Mouse (Mus musculus) embryonic facial prominence, embryonic 15.5 days (tissue): ENCODE data around the gene Mfap5. TPM values are rescaled to one million over a fixed set of nuclear protein-coding genes. Genes with fewer than 3 reads are reported as not detected.
"Not testable (repeated sequence)": the region's sequence is repeated elsewhere in the genome, so short reads cannot be mapped to it uniquely, and the experiment has no call there.

Experiments used
- ATAC-seq: fragments of 200-750 bp; cut with Nextera tagmentation; 2 replicates; pipeline ENCODE4 v1.8.0; 2017; ENCODE audit warnings: low read depth, moderate TSS enrichment; ENCODE audit not compliant: insufficient number of reproducible peaks, low FRiP score, low TSS enrichment
- H3K27ac ChIP-seq: fragments of 300-500 bp; sonication (generic); replicated peaks from 2 replicates; pipeline ENCODE4 v1.5.1; 2015; ENCODE audit warnings: mild to moderate bottlenecking, inconsistent platforms
- H3K27me3 ChIP-seq: fragments of 300-500 bp; sonication (generic); 2 replicates; pipeline ENCODE4 v1.6.1; 2015; ENCODE audit warnings: inconsistent platforms
- H3K36me3 ChIP-seq: fragments of 300-500 bp; sonication (generic); 2 replicates; pipeline ENCODE4 v1.6.1; 2015; ENCODE audit warnings: mild to moderate bottlenecking, inconsistent platforms
- H3K4me1 ChIP-seq: fragments of 300-500 bp; sonication (generic); 2 replicates; pipeline ENCODE4 v1.6.1; 2015; ENCODE audit warnings: inconsistent platforms
- H3K4me2 ChIP-seq: fragments of 300-500 bp; sonication (generic); replicated peaks from 2 replicates; pipeline ENCODE4 v1.6.1; 2015; ENCODE audit warnings: mild to moderate bottlenecking, inconsistent platforms
- H3K4me3 ChIP-seq: fragments of 300-500 bp; sonication (generic); replicated peaks from 2 replicates; pipeline ENCODE4 v1.5.1; 2015; ENCODE audit warnings: mild to moderate bottlenecking, inconsistent platforms
- H3K9ac ChIP-seq: fragments of 300-500 bp; sonication (generic); 2 replicates; pipeline ENCODE4 v1.6.1; 2015; ENCODE audit warnings: inconsistent platforms
- H3K9me3 ChIP-seq: fragments of 300-500 bp; sonication (generic); replicated peaks from 2 replicates; pipeline ENCODE4 v1.6.1; 2016; ENCODE audit warnings: inconsistent platforms
- WGBS: fragments of 180-500 bp; shearing (Covaris S2); methylation state at CpG from one replicate; pipeline ENCODE4 v1.1.7; 2015; 5-methylcytosine and 5-hydroxymethylcytosine counted together
- polyA plus RNA-seq: library from polyadenylated mRNA; unstranded; fragments of >200 nt; fragmentation: Nextera tagmentation; extraction: Ambion mirVana; gene quantifications from 2 replicates; pipeline ENCODE4 v1.2.1, GENCODE M21; 2015

Mfap5 gene
- polyA plus RNA-seq, 1 experiment from 2014 or later, result 25.7 TPM

DNA sequence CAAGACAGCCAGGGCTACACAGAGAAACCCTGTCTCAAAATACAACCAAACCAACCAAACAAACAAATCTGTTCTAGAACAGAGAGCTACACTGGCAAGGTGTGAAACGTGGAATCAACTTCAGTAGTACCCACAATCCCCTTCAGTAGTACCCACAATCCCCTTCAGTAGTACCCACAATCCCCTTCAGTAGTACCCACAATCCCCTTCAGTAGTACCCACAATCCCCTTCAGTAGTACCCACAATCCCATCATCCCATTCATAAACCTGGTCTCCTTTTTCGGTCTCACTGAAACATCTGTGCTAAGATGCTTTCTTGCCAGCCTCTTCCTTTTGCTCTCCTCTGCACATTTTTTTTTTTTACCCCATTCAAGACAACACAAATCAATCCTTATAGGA is 10.1 kb downstream of the Mfap5 start:
- not testable (repeated sequence) for H3K9me3 ChIP-seq, H3K4me3 ChIP-seq, H3K4me2 ChIP-seq, H3K4me1 ChIP-seq, H3K36me3 ChIP-seq, ATAC-seq, H3K27me3 ChIP-seq, H3K9ac ChIP-seq, H3K27ac ChIP-seq
- 80% methylated on average over 2 of the region's 2 CpGs for WGBS

DNA sequence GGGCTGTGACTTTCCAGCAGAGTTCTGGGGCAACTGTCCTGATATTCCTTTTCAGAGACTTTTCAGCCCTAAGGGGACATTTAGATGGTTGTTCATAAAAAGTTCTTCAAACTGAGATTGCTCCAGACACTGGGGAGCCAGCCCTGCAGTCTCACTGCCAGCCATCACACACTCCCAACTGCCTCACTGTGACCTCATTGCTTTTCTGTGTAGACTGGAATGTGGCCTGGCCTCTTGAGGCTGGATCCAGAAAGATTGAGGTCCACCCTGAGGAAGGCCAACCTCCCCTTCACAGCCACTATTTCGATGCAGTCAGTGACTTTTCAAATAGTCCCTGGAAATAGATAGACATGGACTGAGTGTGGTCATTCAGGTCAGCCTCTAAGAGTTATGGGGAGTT is 12.0 kb downstream of the Mfap5 start:
- no peak overlapping the region for H3K4me3 ChIP-seq
- no peak overlapping the region for H3K27ac ChIP-seq
- 69% methylated on average over 1 of the region's 1 CpGs for WGBS
- no peaks in the 10 kb centered on the region for H3K9me3 ChIP-seq
- no peak overlapping the region for H3K4me2 ChIP-seq
- no peaks in the 10 kb centered on the region for H3K27me3 ChIP-seq
- ATAC-seq, result no peak
- peaks cover 3% of the 10 kb centered on the region; the same call in 1 of the 2 replicates for H3K4me1 ChIP-seq
- no peak overlapping the region for H3K9ac ChIP-seq
- H3K36me3 ChIP-seq, result no peaks in the 10 kb centered on the region

DNA sequence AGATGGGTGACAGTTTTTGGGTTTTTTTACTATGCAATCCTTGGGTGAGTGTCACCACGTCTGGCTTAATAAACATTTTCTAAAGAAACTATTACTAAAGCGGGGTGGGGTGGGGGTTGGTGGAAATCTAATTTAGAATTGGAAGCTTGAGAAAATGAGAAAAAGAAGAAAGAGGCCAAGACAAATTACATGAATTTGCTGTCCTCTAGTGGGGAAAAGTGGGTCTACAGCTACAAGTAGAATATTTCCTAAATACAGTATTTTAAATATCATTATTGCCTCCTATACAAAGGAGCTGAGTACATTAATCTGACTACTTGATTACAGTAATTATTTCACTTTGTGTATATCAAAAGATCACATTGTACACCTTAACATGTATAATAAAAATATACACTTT is 13.7 kb downstream of the Mfap5 start:
- Histone ChIP-seq H3K36me3 (no peaks in the 10 kb centered on the region), H3K4me1 (peaks cover 3% of the 10 kb centered on the region; the same call in 1 of the 2 replicates), H3K27ac (no peak overlapping the region), H3K9ac (no peak overlapping the region), H3K9me3 (no peaks in the 10 kb centered on the region), H3K4me3 (no peak overlapping the region), H3K27me3 (no peaks in the 10 kb centered on the region), H3K4me2 (no peak overlapping the region)
- no peak for ATAC-seq
- WGBS, result 25% methylated on average over 2 of the region's 2 CpGs

DNA sequence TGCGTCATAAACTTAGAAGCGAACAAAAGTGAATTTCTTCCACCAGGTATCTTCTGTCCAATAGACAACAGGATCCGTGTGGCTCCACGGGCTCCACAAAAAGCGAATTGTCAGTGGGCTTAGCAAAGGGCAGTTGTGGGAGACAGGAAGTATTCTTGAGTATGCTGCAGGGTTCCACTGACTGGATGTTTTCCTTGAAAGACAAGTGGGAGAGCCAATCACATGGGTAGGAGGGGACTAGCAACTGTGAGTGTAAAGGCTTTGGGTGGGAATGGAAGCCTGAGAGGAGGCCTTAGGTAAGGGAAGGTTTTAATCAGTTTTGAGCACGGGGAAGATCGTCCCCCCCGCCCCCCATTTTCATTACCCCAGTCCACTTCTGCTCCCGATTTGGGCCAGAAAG is 16.9 kb downstream of the Mfap5 start:
- no peak overlapping the region for H3K9ac ChIP-seq
- no peak overlapping the region for H3K4me3 ChIP-seq
- no peak overlapping the region for H3K4me2 ChIP-seq
- H3K36me3 ChIP-seq, result no peaks in the 10 kb centered on the region
- no peaks in the 10 kb centered on the region for H3K27me3 ChIP-seq
- no peaks in the 10 kb centered on the region for H3K9me3 ChIP-seq
- peaks cover 3% of the 10 kb centered on the region; the same call in 1 of the 2 replicates for H3K4me1 ChIP-seq
- ATAC-seq, result peak; percentile 60; the same call in 1 of the 2 replicates
- H3K27ac ChIP-seq, result no peak overlapping the region
- WGBS, result 57% methylated on average over 9 of the region's 9 CpGs

DNA sequence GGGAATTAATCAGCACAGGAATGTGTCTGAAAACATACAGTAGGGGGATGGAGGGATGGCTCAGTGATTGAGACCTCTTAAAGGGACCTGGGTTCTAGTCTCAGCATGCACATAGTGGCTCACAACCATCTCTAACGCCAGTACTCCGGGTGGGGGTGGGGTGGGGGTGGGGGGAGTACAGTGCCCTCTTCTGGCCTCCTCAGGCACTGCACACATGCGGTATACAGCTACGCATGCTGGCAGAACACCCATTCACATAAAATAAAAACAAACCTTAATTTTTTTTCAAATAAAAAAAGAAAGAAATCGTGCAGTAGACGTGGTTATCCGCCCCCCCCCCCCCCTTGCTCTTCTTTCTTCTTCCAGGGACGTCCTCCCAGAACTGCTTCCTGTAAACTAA is 17.6 kb downstream of the Mfap5 start:
- Histone ChIP-seq H3K36me3 (no peaks in the 10 kb centered on the region), H3K27me3 (no peaks in the 10 kb centered on the region), H3K4me1 (peaks cover 3% of the 10 kb centered on the region; the same call in 1 of the 2 replicates), H3K9ac (no peak overlapping the region), H3K4me2 (no peak overlapping the region), H3K4me3 (no peak overlapping the region), H3K27ac (no peak overlapping the region), H3K9me3 (no peaks in the 10 kb centered on the region)
- WGBS, result 87% methylated on average over 8 of the region's 8 CpGs
- ATAC-seq, result no peak

DNA sequence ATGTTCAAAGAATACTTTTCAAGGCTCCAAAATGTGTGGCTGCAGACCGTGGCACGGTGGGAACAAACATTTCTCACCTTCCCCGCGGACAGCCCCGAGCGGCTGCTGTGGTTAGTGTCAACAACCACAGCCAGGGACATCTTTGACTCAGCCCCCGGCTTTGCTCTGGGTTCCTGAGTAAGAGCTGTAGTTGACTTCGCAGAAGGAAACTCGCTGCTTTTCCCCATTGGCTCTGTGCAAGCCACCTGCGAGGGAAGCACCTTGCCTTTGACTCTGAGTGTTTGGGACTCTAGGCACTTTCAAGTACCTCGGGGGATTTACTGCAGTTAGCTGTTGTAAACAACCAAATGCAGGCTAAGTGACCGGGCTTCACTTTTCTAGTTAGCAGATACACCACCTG is 22.0 kb downstream of the Mfap5 start:
- Histone ChIP-seq H3K27me3 (no peaks in the 10 kb centered on the region), H3K9me3 (no peaks in the 10 kb centered on the region), H3K4me1 (no peaks in the 10 kb centered on the region), H3K36me3 (no peaks in the 10 kb centered on the region), H3K9ac (no peak overlapping the region), H3K4me3 (no peak overlapping the region), H3K4me2 (no peak overlapping the region), H3K27ac (no peak overlapping the region)
- WGBS, result 62% methylated on average over 12 of the region's 12 CpGs
- ATAC-seq, result no peak

DNA sequence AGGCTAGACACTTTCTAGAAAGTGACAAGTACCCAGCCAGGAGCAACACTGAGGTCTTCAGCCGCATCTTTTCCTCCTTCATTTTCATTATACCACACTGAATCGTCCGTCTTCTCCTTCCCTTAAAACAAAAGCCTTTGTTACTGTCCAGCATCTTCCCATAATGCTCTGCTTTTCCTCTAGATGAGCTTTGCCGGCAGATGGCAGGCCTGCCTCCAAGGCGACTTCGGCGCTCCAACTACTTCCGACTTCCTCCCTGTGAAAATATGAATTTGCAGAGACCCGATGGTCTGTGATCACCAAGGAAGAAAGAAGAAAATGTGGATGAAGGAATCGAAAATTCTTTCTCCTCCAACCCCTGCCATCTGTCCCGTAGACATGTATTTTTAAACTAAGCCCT is 22.5 kb downstream of the Mfap5 start:
- Histone ChIP-seq H3K27ac (no peak overlapping the region), H3K36me3 (no peaks in the 10 kb centered on the region), H3K9ac (no peak overlapping the region), H3K27me3 (no peaks in the 10 kb centered on the region), H3K9me3 (no peaks in the 10 kb centered on the region), H3K4me2 (no peak overlapping the region), H3K4me1 (peaks cover 3% of the 10 kb centered on the region; the same call in 1 of the 2 replicates), H3K4me3 (no peak overlapping the region)
- WGBS, result 76% methylated on average over 11 of the region's 11 CpGs
- ATAC-seq, result no peak

DNA sequence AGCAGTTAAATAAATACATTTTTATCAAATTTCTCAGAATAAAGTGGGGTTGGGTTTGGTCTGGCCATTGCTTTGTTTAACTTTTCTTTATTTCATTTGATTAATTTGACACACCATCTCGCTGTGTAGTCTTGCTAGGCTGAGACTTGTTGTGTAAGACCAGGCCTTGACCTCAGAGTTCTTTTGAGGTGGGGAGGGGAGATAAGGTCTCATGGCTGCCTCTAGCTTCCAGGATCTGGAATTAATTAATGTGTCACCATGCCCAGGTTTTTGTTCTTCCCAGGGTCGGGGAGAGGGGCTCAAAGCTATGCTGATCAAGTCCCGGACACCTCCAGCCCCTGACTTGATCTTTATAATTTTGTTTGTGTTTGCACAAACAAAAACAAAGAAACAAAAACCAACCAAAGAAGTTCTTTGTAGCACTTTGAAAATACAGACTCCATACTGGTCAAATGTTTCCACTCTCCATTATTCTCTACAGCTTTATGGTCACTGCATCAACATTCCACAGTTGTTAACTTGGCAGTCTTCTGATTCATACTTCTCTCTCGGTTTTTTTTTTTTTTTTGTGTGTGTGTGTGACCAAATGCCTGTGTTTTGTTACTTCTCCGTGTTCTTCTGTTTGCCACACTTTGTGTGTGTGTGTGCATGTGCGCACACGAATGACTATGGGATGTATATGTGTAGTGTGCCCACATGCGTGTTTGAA is 26.0 kb downstream of the Mfap5 start:
- Histone ChIP-seq H3K9me3 (no peaks in the 10 kb centered on the region), H3K27me3 (no peaks in the 10 kb centered on the region), H3K4me3 (no peak overlapping the region), H3K4me2 (no peak overlapping the region), H3K36me3 (no peaks in the 10 kb centered on the region), H3K4me1 (peaks cover 4% of the 10 kb centered on the region; the same call in 1 of the 2 replicates), H3K9ac (no peak overlapping the region), H3K27ac (no peak overlapping the region)
- WGBS, result 60% methylated on average over 8 of the region's 8 CpGs
- no peak for ATAC-seq

DNA sequence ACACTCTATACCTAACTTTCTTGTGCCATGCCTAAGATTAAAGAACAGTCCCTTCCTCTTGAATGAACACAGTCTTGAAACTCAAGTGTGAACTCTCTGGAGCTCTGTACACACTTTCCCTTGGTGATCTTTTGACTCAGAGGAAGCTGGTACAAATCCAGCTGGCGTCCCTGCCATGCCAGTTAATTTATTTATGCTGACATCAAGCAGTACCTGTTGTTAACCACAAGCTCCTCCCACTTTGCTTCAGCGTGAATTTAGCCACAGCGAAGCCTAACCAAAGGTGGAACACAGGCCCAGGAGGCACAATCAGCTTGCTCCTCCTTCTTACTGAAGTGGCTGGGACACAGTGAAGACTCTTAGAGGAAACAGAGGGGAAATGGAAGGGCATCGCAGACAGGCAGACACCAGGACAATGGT is 27.2 kb downstream of the Mfap5 start:
- H3K27ac ChIP-seq, result no peak overlapping the region
- H3K9me3 ChIP-seq, result no peaks in the 10 kb centered on the region
- WGBS, result 8% methylated on average over 4 of the region's 4 CpGs
- no peak overlapping the region for H3K9ac ChIP-seq
- no peak for ATAC-seq
- peaks cover 4% of the 10 kb centered on the region; the same call in 1 of the 2 replicates for H3K4me1 ChIP-seq
- H3K27me3 ChIP-seq, result no peaks in the 10 kb centered on the region
- peak overlapping the region; percentile 8; the same call in 1 of the 2 replicates for H3K4me2 ChIP-seq
- no peaks in the 10 kb centered on the region for H3K36me3 ChIP-seq
- H3K4me3 ChIP-seq, result no peak overlapping the region

DNA sequence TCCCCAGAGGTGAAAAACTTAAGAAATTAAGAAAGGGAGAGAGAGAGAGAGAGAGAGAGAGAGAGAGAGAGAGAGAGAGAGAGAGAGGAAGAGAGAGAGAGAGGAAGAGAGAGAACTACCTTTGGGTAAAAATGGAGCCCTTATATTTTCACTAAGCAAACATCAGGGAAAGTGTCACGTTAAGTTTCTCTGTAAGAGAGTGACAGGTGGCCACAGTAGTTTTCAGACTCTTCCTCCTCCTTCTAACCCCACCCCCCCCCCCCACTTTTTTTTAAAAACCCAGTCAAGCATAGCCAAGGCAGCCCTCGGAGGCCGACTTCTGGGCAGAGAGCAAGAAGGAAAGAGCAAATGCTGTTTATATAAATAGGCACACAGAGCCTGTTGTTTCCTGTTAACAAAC is 28.4 kb downstream of the Mfap5 start:
- H3K27me3 ChIP-seq, result no peaks in the 10 kb centered on the region
- H3K4me2 ChIP-seq, result no peak overlapping the region
- H3K27ac ChIP-seq, result no peak overlapping the region
- no peaks in the 10 kb centered on the region for H3K9me3 ChIP-seq
- H3K4me3 ChIP-seq, result no peak overlapping the region
- WGBS, result 26% methylated on average over 3 of the region's 3 CpGs
- H3K4me1 ChIP-seq, result peaks cover 4% of the 10 kb centered on the region; the same call in 1 of the 2 replicates
- no peak for ATAC-seq
- H3K9ac ChIP-seq, result no peak overlapping the region
- H3K36me3 ChIP-seq, result no peaks in the 10 kb centered on the region

DNA sequence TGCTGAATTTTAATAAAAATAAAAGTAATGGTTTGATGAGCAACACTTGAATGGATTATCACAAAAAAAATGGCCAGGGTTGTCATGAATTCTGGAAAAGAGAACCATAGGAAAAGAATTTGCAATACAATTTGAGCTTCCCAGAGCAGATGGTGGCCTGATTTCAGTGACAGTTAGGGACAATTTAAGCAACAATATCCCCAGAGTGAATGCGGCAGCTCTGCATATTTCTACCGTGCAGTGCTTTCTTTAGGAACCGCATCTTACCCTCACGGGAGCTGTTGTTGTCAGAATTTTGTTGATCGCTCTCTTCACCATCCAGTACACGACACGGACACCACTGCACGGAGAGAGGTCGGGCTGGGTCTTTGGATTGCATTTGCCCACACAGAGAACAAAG is 33.9 kb downstream of the Mfap5 start:
- Histone ChIP-seq H3K9me3 (no peaks in the 10 kb centered on the region), H3K36me3 (no peaks in the 10 kb centered on the region), H3K4me2 (no peak overlapping the region), H3K9ac (no peak overlapping the region), H3K4me1 (no peaks in the 10 kb centered on the region), H3K27me3 (no peaks in the 10 kb centered on the region), H3K27ac (no peak overlapping the region), H3K4me3 (no peak overlapping the region)
- ATAC-seq, result no peak
- WGBS, result 75% methylated on average over 9 of the region's 9 CpGs

DNA sequence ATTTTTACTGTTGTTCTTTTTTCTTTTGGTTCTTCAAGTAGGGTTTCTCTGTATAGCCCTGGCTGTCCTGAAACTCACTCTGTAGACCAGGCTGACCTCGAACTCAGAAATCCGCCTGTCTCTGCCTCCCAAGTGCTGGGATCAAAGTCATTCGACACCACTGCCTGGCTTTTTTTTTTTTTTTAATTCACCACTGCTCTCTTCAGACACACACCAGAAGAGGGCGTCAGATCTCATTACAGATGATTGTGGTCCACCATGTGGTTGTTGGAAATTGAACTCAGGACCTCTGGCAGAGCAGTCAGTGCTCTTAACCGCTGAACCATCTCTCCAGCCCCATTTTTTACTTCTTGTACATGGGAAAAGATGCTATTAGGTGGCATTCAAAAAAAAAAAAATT is 36.8 kb downstream of the Mfap5 start:
- not testable (repeated sequence) for H3K4me1 ChIP-seq, H3K27me3 ChIP-seq, H3K36me3 ChIP-seq, H3K4me2 ChIP-seq, H3K9me3 ChIP-seq, H3K4me3 ChIP-seq, ATAC-seq, H3K27ac ChIP-seq, H3K9ac ChIP-seq
- 76% methylated on average over 5 of the region's 5 CpGs for WGBS
